Mouse (Mus musculus): ENCODE results near the gene Wdr24.

The Wdr24 gene

DNA sequence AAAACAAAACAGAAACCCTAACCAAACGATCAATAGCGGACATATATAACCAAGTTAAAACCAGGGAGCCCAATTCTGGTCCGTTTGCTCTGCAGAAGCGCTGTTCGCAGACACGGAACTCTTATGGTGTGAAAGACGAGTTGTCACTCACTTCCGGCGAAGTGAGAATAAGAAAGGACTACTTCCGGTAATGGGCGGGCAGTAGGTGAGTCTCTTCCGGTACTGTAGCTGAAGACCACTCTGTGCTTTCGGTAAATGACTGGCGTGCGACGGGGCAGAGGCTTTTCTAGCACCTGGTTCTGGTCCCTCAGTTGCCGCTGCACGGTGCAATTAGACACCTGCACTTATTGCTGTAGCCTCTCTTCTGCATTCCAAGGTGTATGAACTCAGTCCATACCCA, at the start of gene Wdr24:
Gene Wdr24 (plus strand): TSS at position 176 of the 400 bp plus-strand sequence.
- in situ Hi-C loops (cut with MboI, MseI) = loop anchor here in 1 of 2 experiments (10.0 kb wide), 1 partner anchor 1721 kb away; no protein-coding TSS in a partner anchor

GRCm38 (mm10) chr17:25775318-25776062, 47.9 kb upstream of the Wdr24 start:
- in situ Hi-C loops (cut with MboI, MseI) = no loop called here

GRCm38 (mm10) chr17:25777948-25778347, 45.5 kb upstream of the Wdr24 start:
- in situ Hi-C loops (cut with MboI, MseI) = no loop called here

DNA sequence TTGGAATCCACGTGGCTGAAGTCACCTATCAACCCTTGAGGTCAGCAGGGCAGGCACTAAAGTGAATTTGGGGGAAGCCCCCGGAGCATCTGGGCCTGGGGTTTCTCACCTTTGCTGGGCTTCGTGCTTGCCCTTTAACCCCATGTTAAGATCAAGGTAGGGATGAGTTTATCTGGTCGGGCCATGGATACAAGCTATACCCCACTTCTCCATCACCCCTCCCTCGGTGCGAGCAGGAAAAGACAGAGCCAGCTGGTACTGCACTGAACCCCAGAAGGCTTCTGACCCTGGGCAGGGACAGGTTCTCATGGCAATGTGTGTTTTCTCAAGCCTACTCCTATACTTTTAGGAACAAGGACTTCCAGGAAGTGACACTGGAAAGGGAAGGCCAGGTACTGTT, 42.1 kb upstream of the Wdr24 start:
- in situ Hi-C loops (cut with MboI, MseI) = no loop called here

DNA sequence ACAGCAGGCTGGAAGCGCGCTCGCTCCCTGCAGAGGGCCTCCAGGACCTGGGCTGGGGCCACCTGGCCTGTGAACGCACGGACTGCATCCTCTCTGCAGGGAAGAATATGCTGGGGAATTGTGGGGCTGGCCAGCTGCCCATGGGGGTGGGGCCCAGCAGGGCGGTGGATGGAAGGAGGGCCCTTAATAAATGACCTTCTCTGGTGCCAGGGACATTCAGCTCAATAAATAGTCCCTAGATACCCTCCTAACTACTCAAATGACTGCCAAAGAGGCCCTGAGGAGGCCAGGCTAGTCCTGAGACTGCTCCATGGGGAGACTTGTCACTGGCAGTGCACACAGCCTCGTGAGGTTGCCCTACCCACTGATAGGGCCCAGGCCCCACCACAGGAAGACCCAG, 40.3 kb upstream of the Wdr24 start:
- in situ Hi-C loops (cut with MboI, MseI) = no loop called here

DNA sequence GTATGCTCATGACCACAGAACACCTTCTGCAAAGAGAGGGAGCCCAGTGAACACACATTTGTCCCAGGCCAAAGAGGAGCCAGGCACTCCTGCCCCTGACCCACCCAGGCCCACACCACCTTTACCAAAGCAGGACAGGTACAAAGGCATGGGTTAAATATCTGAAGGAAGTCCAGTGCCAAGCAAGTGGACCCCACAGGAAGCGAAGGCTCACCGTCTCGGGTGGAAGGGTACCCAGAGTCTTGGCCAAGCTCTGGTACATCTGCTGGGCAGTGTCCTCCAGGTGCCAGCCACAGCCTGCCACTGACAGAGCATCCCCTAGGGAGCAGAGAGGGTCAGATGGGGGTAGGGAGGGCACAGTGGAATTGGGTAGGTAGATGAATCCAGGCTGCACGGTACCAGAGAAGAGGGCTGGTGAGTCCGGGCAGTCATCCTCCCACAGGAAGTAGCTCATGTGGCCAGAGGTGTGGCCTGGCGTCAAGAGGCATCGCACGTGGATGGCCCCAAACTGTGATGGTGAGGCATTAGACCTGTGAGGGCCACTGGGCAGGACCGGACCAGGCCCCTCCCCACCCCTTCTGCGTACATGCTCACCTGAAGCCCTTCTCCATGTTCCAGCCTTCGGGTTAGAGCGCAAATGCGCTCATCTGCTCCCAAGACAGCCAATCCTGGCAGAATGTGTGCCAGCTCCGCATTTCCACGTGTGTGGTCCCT, 39.4 kb upstream of the Wdr24 start:
- in situ Hi-C loops (cut with MboI, MseI) = no loop called here

- in situ Hi-C loops (cut with MboI, MseI) = no loop called here
These were observed 38.1 kb upstream of the Wdr24 start, which contains the start of gene Haghl for GRCm38 (mm10) chr17:25785281-25785745. TSS of gene Haghl (minus strand) at chr17:25785673.

DNA sequence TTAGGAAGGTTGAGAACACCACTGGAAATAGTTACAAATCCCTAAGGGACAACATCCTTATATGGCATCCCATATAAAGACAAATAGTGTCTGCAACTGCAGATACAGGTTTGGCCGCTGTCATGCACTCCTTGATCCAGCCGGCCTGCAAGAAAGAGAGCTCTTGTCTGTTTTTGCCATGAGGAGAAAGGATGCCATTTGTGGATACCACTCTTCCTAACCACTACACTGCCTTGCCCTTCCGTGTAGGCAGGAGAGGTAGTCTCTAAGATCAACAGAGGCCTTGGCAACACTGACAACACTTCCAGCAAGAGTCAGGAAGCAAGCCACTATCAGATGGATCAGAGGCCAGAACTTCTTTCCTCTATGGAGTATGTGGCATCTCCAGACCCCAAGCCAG, 37.1 kb upstream of the Wdr24 start, which contains the start of gene Ccdc78:
Gene Ccdc78 (plus strand): TSS at position 301 of the 400 bp plus-strand sequence.
- in situ Hi-C loops (cut with MboI, MseI) = no loop called here

DNA sequence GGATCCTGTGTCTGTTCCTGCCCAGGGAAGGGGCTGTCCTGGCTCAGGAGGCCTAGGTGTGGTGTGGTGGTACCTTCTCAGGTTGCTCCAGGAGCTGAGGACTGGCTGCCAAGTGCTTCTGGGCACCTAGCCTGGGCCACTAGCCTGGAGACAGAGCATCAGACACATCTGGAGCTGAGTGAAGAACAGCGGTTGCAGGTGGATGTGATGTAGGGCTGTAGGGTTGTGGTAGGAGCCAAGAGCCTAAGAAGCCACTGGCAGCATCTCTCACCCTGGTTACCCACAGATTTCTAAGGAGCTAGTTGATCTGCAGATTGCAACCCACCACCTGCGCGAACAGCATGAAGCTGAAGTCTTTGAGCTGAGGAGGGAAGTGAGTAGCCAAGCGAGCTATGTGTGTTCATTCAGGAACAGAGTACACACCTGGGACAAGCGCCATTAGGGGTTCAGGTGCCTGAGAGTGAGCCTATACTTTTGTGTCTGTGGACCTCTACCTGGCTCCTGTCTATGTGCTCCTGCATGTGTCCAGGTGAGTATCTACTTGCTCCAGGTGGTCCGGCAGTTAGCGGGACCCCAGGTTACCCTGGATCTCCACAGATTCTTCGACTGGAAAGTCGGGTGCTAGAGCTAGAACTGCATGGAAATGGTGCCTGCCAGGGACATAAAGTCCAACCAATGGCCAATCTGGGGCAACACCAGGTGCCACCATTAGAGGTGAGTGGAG, 36.5 kb upstream of the Wdr24 start:
- in situ Hi-C loops (cut with MboI, MseI) = no loop called here

GRCm38 (mm10) chr17:25791320-25791842, 32.0 kb upstream of the Wdr24 start:
- in situ Hi-C loops (cut with MboI, MseI) = no loop called here

DNA sequence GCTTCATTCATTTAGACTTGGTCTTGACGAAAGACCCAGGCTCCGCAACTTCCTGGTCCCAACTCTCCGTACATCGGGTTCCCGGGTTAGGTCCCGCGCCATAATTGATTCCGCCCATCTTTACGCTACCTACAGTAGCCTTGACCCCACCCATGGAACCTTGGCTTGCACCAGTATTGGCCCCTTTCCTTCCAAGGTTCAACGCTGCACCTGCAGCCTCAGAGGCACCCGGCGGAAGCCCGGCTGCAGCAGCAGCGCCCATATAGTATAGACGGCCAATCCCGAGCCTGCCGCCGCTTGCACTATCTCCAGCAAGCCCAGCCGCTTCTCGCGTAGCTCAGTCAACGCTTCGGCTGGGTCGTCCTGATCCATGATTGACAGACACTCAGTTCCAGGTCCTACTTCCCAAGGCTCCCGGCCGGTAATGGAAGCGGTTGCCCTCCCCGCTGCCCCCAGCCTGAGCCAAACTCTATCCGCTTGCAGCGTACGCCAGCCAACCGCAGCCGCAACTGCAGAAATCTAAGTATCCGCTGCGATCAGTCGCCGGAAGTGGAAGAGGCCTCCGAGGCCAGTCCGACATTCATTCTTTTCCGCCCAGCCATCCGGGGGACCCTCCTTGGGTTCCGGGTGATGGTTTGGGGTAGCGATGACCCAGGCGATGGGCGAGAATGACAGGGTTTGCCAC, 31.4 kb upstream of the Wdr24 start:
- in situ Hi-C loops (cut with MboI, MseI) = no loop called here

DNA sequence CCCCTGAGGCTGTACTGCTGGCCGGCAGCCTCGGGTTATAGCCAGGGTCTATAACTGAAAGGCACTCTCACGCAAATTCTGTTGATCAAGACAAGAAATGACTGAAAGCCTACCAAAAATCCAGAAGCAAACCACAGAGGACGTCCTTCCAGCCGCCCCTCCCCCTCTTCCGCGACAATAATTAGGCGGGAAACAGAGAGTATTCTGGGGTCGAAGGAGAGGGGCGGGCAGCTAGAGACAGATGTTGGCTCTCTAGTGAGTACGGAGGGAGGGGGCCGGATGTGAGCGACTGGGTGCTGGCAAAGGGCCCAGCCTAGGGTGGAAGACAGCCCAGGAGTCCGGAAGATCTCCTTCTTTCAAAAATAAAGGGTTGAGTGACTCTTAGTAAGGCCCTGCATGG, 30.8 kb upstream of the Wdr24 start, which contains the start of gene Fam173a:
Gene Fam173a (minus strand): TSS at position 287 of the 400 bp plus-strand sequence.
- in situ Hi-C loops (cut with MboI, MseI) = no loop called here

GRCm38 (mm10) chr17:25794197-25794596, 29.2 kb upstream of the Wdr24 start:
- in situ Hi-C loops (cut with MboI, MseI) = no loop called here

- in situ Hi-C loops (cut with MboI, MseI) = loop anchor here in 1 of 2 experiments (5.0 kb wide), 1 partner anchor 63 kb away; no protein-coding TSS in a partner anchor
These were observed 28.4 kb upstream of the Wdr24 start for GRCm38 (mm10) chr17:25794998-25795397.

GRCm38 (mm10) chr17:25795609-25796092, 27.8 kb upstream of the Wdr24 start, which contains the start of gene AC134908.4:
TSS of gene AC134908.4 (minus strand) at chr17:25795659.
- in situ Hi-C loops (cut with MboI, MseI) = loop anchor here in 1 of 2 experiments (5.0 kb wide), 1 partner anchor 63 kb away; no protein-coding TSS in a partner anchor

DNA sequence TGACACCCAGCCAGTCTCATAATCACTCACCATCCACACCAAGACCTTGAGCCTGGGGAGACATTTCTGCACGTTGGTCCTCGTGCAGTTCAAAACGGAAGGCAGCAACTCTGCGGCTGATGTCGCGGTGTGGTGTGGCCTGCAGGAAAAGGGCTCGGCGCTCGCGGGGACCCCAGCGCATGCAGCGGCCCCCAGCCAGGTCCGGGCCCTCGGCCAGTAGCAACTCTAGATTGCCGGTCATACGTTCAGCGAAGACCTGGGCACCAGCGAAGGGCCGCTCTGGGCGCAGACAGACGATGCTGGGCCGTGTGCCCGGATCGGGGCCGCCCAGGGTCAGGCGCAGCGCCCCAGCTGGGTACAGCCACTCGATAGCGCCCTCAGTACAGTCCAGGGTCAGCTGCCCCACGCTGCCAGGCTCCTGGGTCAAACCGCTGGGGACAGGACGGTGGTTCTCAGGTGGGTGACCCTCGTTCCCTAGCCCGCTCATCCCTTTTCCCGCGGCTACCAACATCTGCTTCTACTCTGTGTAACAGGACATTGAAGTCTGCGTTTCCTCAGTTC, 27.1 kb upstream of the Wdr24 start:
- in situ Hi-C loops (cut with MboI, MseI) = loop anchor here in 1 of 2 experiments (5.0 kb wide), 1 partner anchor 64 kb away; no protein-coding TSS in a partner anchor

DNA sequence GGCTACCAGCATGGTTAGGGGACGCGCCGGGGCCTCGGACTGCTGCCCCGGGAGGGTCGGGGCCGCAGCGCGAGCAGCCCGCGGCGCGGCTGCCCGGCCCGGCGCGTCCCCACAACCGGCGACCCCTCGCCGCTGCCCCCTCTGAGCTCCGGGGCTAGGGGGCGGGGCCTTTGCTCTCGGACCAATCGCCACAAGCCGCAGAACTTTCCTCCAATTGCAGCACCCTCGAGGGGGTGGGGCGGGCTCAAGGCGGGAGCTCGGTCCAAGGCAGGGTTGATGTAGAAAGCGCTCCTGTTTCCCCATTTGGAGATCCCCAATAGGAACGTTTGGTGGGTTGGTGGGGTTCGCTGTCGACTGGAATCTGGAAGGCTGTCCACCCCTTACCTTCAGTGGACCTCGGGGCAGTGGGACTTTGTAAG, 26.5 kb upstream of the Wdr24 start, which contains the start of gene Metrn:
Gene Metrn (minus strand): TSS at position 186 of the 419 bp plus-strand sequence.
- in situ Hi-C loops (cut with MboI, MseI) = loop anchor here in 1 of 2 experiments (5.0 kb wide), 1 partner anchor 65 kb away; no protein-coding TSS in a partner anchor

DNA sequence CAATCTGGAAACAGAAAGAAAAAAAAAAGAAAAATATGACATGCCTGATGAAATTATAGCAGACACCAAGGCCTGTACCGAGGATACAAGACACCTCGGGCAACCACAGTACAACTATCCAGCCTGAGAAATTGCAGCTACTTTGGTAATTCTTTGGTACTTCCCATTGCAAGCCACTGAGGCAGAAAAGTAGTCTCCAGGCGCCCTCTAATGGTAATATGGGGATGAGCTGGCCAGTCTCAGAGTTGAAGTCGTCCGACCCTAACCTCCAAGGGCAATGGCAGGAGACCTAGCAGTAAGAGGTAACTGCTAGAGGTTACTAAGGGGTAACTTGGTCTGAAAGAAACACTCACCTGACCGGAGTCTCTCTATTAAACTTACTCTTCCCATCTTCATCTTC, 22.4 kb upstream of the Wdr24 start:
- in situ Hi-C loops (cut with MboI, MseI) = loop anchor here (5.0 kb wide), 1 partner anchor 34 kb away; no protein-coding TSS in a partner anchor

DNA sequence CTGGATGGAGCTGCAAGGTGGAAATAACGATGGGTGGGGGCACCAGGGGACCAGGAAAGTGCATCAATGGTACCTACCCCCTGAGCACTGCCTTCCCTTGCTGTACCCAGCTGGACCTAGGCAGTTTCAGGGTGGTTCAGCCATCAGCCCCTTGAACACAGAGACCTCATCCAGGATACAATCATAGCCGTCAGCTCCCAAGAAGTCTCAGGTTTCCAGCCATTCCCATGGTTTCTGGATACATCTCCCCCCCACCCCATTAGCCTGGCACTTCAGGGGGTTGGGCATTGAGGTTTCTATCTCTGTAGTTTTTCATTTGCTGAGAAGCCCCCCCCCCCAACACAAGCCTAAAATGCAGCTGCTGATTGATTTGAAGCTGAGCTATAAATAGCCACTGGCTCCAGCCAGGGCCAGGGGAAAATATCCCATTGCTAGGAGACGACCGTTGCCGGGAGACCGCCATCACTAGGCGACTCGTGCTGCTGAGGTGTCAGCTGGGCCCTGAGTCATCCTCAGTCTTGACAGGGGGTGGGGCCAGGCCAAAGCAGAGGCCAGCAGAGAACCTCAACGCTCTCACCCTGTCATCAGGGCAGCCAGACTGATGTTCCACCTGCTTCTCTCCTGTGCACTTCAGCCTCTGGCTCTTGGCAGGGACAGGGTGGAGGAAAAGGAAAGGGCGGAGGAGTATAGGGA, 20.5 kb upstream of the Wdr24 start:
- in situ Hi-C loops (cut with MboI, MseI) = loop anchor here (5.0 kb wide), 1 partner anchor 36 kb away; no protein-coding TSS in a partner anchor
